Mouse (Mus musculus): ENCODE results near the gene Nptn. TPM values are rescaled to one million over a fixed set of nuclear protein-coding genes. Genes with fewer than 3 reads are reported as not detected.

The Nptn gene
- polyA plus RNA-seq, 1 experiment from 2014 or later = 173 TPM

DNA sequence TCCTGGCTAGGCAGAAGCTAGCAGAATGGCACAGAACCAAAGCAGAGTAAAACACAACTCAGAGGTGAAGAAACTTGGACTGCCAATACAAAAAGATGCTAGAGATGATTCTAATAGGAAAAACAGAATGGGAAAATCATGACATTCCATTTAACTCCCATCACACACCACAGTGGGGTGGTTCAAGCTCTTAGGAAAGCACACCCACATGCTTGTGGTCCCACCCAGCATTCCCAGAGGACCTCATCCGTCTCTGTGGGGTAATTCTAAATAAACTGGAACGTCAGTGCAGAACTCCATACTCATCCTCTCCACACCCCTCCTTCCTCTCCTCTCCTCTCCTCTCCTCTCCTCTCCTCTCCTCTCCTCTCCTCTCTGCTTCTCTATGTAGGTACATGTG is 99.4 kb downstream of the Nptn start:
- no peak overlapping the region for H3K27ac ChIP-seq (replicated peaks; ENCODE audit: low read depth, low read length)
- 66% methylated on average over 2 of the region's 2 CpGs for WGBS
- H3K36me3 ChIP-seq (ENCODE audit: control insufficient read depth, insufficient read depth, low read length) = no peaks in the 10 kb centered on the region
- H3K4me1 ChIP-seq (ENCODE audit: control insufficient read depth, insufficient read depth, low read length) = no peaks in the 10 kb centered on the region
- H3K4me3 ChIP-seq (ENCODE audit: low read depth, low read length) = no peak overlapping the region
- H3K4me2 ChIP-seq (ENCODE audit: low read depth, low read length) = no peak overlapping the region
- H3K9me3 ChIP-seq (ENCODE audit: control insufficient read depth, low read length) = no peaks in the 10 kb centered on the region
- no peaks in the 10 kb centered on the region for H3K27me3 ChIP-seq (replicated peaks; ENCODE audit: control insufficient read depth, insufficient read depth, low read length)
- DNase-seq (ENCODE audit: low spot score) (no peak), ATAC-seq (ENCODE audit: low read depth) (no peak)
- H3K9ac ChIP-seq (ENCODE audit: low read depth, low read length) = no peak overlapping the region

DNA sequence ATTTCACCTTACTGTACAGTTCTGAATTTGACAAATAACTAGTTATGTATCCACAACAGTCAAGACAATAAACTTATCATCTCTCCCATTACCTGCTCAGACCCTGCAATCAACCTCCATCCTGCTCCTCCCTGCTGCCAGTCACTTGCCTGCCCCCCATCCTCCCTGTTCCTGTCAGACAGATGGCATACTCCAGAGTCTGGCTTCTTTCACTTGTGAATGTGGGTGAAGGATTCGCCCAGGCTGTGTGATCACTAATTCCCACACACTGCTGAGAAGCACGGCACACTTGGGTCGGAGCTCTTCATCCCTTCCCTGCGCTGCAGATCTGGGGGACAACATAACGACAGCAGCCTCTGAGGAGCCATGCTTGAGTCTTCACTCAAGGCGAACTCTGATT is 100.1 kb downstream of the Nptn start:
- no peak overlapping the region for H3K9ac ChIP-seq (ENCODE audit: low read depth, low read length)
- H3K4me3 ChIP-seq (ENCODE audit: low read depth, low read length) = no peak overlapping the region
- no peak overlapping the region for H3K27ac ChIP-seq (replicated peaks; ENCODE audit: low read depth, low read length)
- H3K4me1 ChIP-seq (ENCODE audit: control insufficient read depth, insufficient read depth, low read length) = no peaks in the 10 kb centered on the region
- WGBS = 68% methylated on average over 6 of the region's 6 CpGs
- DNase-seq (ENCODE audit: low spot score) (no peak), ATAC-seq (ENCODE audit: low read depth) (no peak)
- H3K4me2 ChIP-seq (ENCODE audit: low read depth, low read length) = no peak overlapping the region
- no peaks in the 10 kb centered on the region for H3K9me3 ChIP-seq (ENCODE audit: control insufficient read depth, low read length)
- no peaks in the 10 kb centered on the region for H3K27me3 ChIP-seq (replicated peaks; ENCODE audit: control insufficient read depth, insufficient read depth, low read length)
- no peaks in the 10 kb centered on the region for H3K36me3 ChIP-seq (ENCODE audit: control insufficient read depth, insufficient read depth, low read length)

- H3K36me3 ChIP-seq (ENCODE audit: control insufficient read depth, insufficient read depth, low read length) = no peaks in the 10 kb centered on the region
- DNase-seq (ENCODE audit: low spot score) = no peak
- H3K4me1 ChIP-seq (ENCODE audit: control insufficient read depth, insufficient read depth, low read length) = no peaks in the 10 kb centered on the region
- no peaks in the 10 kb centered on the region for H3K27me3 ChIP-seq (replicated peaks; ENCODE audit: control insufficient read depth, insufficient read depth, low read length)
- H3K4me3 ChIP-seq (ENCODE audit: low read depth, low read length) = no peak overlapping the region
- ATAC-seq (ENCODE audit: low read depth) = no peak
- H3K27ac ChIP-seq (replicated peaks; ENCODE audit: low read depth, low read length) = no peak overlapping the region
- H3K9me3 ChIP-seq (ENCODE audit: control insufficient read depth, low read length) = no peaks in the 10 kb centered on the region
- H3K9ac ChIP-seq (ENCODE audit: low read depth, low read length) = no peak overlapping the region
- WGBS = 45% methylated on average over 6 of the region's 6 CpGs
- no peak overlapping the region for H3K4me2 ChIP-seq (ENCODE audit: low read depth, low read length)
These were observed 101.3 kb downstream of the Nptn start for GRCm38 (mm10) chr9:58683372-58683771.

DNA sequence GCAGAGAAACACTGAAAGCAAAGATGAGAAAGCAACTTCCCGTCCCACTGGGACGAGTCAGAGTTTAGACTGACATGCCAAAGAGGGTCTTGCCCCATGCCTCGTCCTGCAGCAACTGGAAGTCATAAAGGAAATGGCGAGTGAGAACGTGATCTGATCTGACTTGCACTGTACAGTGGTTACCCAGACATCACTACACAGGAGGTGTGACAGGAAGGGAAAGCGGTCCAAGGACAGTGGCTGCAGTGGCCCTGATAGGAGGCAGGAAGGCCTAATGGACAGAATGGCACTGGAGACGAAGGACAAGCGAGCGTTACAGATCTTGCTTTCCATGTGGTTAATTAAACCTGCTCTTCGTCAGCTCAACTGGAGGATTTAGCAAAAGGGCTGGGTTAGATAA is 103.2 kb downstream of the Nptn start:
- DNase-seq (ENCODE audit: low spot score) (no peak), ATAC-seq (ENCODE audit: low read depth) (no peak)
- 77% methylated on average over 10 of the region's 10 CpGs for WGBS
- Histone ChIP-seq H3K9ac (ENCODE audit: low read depth, low read length) (no peak overlapping the region), H3K9me3 (ENCODE audit: control insufficient read depth, low read length) (no peaks in the 10 kb centered on the region), H3K27ac (replicated peaks; ENCODE audit: low read depth, low read length) (no peak overlapping the region), H3K36me3 (ENCODE audit: control insufficient read depth, insufficient read depth, low read length) (no peaks in the 10 kb centered on the region), H3K4me2 (ENCODE audit: low read depth, low read length) (no peak overlapping the region), H3K27me3 (replicated peaks; ENCODE audit: control insufficient read depth, insufficient read depth, low read length) (no peaks in the 10 kb centered on the region), H3K4me3 (ENCODE audit: low read depth, low read length) (no peak overlapping the region), H3K4me1 (ENCODE audit: control insufficient read depth, insufficient read depth, low read length) (no peaks in the 10 kb centered on the region)

DNA sequence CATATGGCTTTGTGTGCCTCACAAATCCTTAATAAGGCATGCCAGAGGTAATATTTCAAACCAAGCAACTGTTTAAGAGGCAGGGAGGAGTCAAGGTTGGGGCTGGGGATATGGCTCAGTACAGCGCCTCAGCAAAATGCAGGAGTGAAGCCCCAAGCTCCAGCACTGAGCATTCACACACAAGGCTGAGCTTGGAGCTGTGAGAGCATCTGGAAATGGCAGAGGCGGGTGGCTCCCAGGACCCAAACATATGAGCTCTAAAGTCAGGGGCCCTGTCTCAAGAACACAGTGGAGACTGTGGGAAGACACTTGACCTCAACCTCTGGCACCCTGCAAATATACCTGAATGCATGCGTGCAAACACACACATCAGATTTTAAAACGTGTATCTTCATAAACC is 106.0 kb downstream of the Nptn start:
- ATAC-seq (ENCODE audit: low read depth) (no peak), DNase-seq (ENCODE audit: low spot score) (no peak)
- H3K4me3 ChIP-seq (ENCODE audit: low read depth, low read length) = no peak overlapping the region
- H3K36me3 ChIP-seq (ENCODE audit: control insufficient read depth, insufficient read depth, low read length) = no peaks in the 10 kb centered on the region
- H3K4me1 ChIP-seq (ENCODE audit: control insufficient read depth, insufficient read depth, low read length) = no peaks in the 10 kb centered on the region
- 75% methylated on average over 4 of the region's 4 CpGs for WGBS
- no peak overlapping the region for H3K9ac ChIP-seq (ENCODE audit: low read depth, low read length)
- H3K27ac ChIP-seq (replicated peaks; ENCODE audit: low read depth, low read length) = no peak overlapping the region
- H3K27me3 ChIP-seq (replicated peaks; ENCODE audit: control insufficient read depth, insufficient read depth, low read length) = no peaks in the 10 kb centered on the region
- H3K9me3 ChIP-seq (ENCODE audit: control insufficient read depth, low read length) = no peaks in the 10 kb centered on the region
- no peak overlapping the region for H3K4me2 ChIP-seq (ENCODE audit: low read depth, low read length)

- no peak overlapping the region for H3K4me3 ChIP-seq (ENCODE audit: low read depth, low read length)
- H3K9me3 ChIP-seq (ENCODE audit: control insufficient read depth, low read length) = 0 out of 2 replicates have a peak, but pooled peaks cover 7% of the 10 kb centered on the region
- no peaks in the 10 kb centered on the region for H3K4me1 ChIP-seq (ENCODE audit: control insufficient read depth, insufficient read depth, low read length)
- WGBS = 84% methylated on average over 4 of the region's 4 CpGs
- H3K27me3 ChIP-seq (replicated peaks; ENCODE audit: control insufficient read depth, insufficient read depth, low read length) = no peaks in the 10 kb centered on the region
- H3K4me2 ChIP-seq (ENCODE audit: low read depth, low read length) = no peak overlapping the region
- H3K27ac ChIP-seq (replicated peaks; ENCODE audit: low read depth, low read length) = no peak overlapping the region
- ATAC-seq (ENCODE audit: low read depth) (no peak), DNase-seq (ENCODE audit: low spot score) (no peak)
- no peak overlapping the region for H3K9ac ChIP-seq (ENCODE audit: low read depth, low read length)
- no peaks in the 10 kb centered on the region for H3K36me3 ChIP-seq (ENCODE audit: control insufficient read depth, insufficient read depth, low read length)
These were observed 108.7 kb downstream of the Nptn start for GRCm38 (mm10) chr9:58690701-58691100.

DNA sequence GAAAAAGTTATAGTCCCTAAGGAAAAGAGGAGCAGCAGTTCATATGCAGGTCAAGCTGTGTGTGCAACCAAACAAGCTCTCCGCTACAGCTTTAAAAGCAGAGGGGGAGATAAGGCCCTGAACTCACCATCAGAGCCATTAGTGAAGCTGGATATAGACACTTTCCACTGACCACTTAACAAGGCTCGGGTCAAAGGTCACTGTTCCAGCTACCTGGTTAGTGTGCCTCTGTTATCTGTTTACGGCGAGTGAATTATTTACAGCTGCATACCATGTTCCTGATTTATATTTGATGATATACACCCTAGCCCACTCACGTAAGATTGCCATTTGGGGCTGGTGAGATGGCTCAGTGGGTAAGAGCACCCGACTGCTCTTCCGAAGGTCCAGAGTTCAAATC is 109.4 kb downstream of the Nptn start:
- Histone ChIP-seq H3K4me2 (ENCODE audit: low read depth, low read length) (no peak overlapping the region), H3K9me3 (ENCODE audit: control insufficient read depth, low read length) (0 out of 2 replicates have a peak, but pooled peaks cover 7% of the 10 kb centered on the region), H3K36me3 (ENCODE audit: control insufficient read depth, insufficient read depth, low read length) (no peaks in the 10 kb centered on the region), H3K27ac (replicated peaks; ENCODE audit: low read depth, low read length) (no peak overlapping the region), H3K9ac (ENCODE audit: low read depth, low read length) (no peak overlapping the region), H3K4me3 (ENCODE audit: low read depth, low read length) (no peak overlapping the region), H3K27me3 (replicated peaks; ENCODE audit: control insufficient read depth, insufficient read depth, low read length) (no peaks in the 10 kb centered on the region), H3K4me1 (ENCODE audit: control insufficient read depth, insufficient read depth, low read length) (no peaks in the 10 kb centered on the region)
- no peak for DNase-seq (ENCODE audit: low spot score)
- no peak for ATAC-seq (ENCODE audit: low read depth)
- WGBS = 84% methylated on average over 7 of the region's 7 CpGs

- Histone ChIP-seq H3K27me3 (replicated peaks; ENCODE audit: control insufficient read depth, insufficient read depth, low read length) (no peaks in the 10 kb centered on the region), H3K4me3 (ENCODE audit: low read depth, low read length) (no peak overlapping the region), H3K36me3 (ENCODE audit: control insufficient read depth, insufficient read depth, low read length) (no peaks in the 10 kb centered on the region), H3K9me3 (ENCODE audit: control insufficient read depth, low read length) (0 out of 2 replicates have a peak, but pooled peaks cover 7% of the 10 kb centered on the region), H3K4me2 (ENCODE audit: low read depth, low read length) (no peak overlapping the region), H3K4me1 (ENCODE audit: control insufficient read depth, insufficient read depth, low read length) (no peaks in the 10 kb centered on the region), H3K27ac (replicated peaks; ENCODE audit: low read depth, low read length) (no peak overlapping the region), H3K9ac (ENCODE audit: low read depth, low read length) (no peak overlapping the region)
- WGBS = 98% methylated on average over 2 of the region's 2 CpGs
- DNase-seq (ENCODE audit: low spot score) (no peak), ATAC-seq (ENCODE audit: low read depth) (no peak)
These were observed 116.4 kb downstream of the Nptn start for GRCm38 (mm10) chr9:58698486-58698885.

- WGBS = 75% methylated on average over 2 of the region's 2 CpGs
- no peak overlapping the region for H3K9ac ChIP-seq (ENCODE audit: low read depth, low read length)
- no peak overlapping the region for H3K27ac ChIP-seq (replicated peaks; ENCODE audit: low read depth, low read length)
- no peaks in the 10 kb centered on the region for H3K36me3 ChIP-seq (ENCODE audit: control insufficient read depth, insufficient read depth, low read length)
- H3K27me3 ChIP-seq (replicated peaks; ENCODE audit: control insufficient read depth, insufficient read depth, low read length) = no peaks in the 10 kb centered on the region
- H3K4me1 ChIP-seq (ENCODE audit: control insufficient read depth, insufficient read depth, low read length) = no peaks in the 10 kb centered on the region
- H3K9me3 ChIP-seq (ENCODE audit: control insufficient read depth, low read length) = no peaks in the 10 kb centered on the region
- DNase-seq (ENCODE audit: low spot score) = no peak
- no peak for ATAC-seq (ENCODE audit: low read depth)
- H3K4me2 ChIP-seq (ENCODE audit: low read depth, low read length) = no peak overlapping the region
- no peak overlapping the region for H3K4me3 ChIP-seq (ENCODE audit: low read depth, low read length)
These were observed 119.7 kb downstream of the Nptn start for GRCm38 (mm10) chr9:58701751-58702150.

Data from embryonic facial prominence, embryonic 14.5 days (tissue).